Mouse (Mus musculus) spleen, adult 2 months (tissue): ENCODE results near the gene Cep85l. TPM values are rescaled to one million over a fixed set of nuclear protein-coding genes. Genes with fewer than 3 reads are reported as not detected.

ENCODE experiments used
- DNase-seq, 2 experiments: peaks; one replicate each; pipeline versions ENCODE4 v3.0.0 to v3.0.0-alpha.2; 2012 to 2021; ENCODE audit warnings: low spot score in 2 of 2, low read depth in 1 of 2
- H3K27ac ChIP-seq: fragments of 200-500 bp; 2 replicates; pipeline ENCODE4 v1.5.1; 2012; ENCODE audit warnings: low read length, inconsistent platforms; ENCODE audit not compliant: insufficient read depth
- H3K27me3 ChIP-seq: fragments of 200-500 bp; 2 replicates; pipeline ENCODE4 v1.6.1; 2012; ENCODE audit warnings: mild to moderate bottlenecking, moderate library complexity, low read length, inconsistent platforms; ENCODE audit not compliant: control insufficient read depth, insufficient read depth
- H3K36me3 ChIP-seq: fragments of 200-500 bp; 2 replicates; pipeline ENCODE4 v1.6.1; 2012; ENCODE audit warnings: mild to moderate bottlenecking, low read length, inconsistent platforms; ENCODE audit not compliant: control insufficient read depth, insufficient read depth
- H3K4me1 ChIP-seq: fragments of 200-500 bp; 2 replicates; pipeline ENCODE4 v1.6.1; 2011; ENCODE audit warnings: inconsistent platforms; ENCODE audit not compliant: control insufficient read depth, insufficient read depth, insufficient read length
- H3K4me3 ChIP-seq: fragments of 200-500 bp; 2 replicates; pipeline ENCODE4 v1.5.1; 2011; ENCODE audit warnings: mild to moderate bottlenecking, inconsistent platforms; ENCODE audit not compliant: insufficient read depth, insufficient read length; ENCODE audit errors: extremely low read depth
- CTCF ChIP-seq: fragments of 200-500 bp; IDR thresholded peaks from 2 replicates; pipeline ENCODE4 v1.5.1; 2011; ENCODE audit warnings: mild to moderate bottlenecking, inconsistent platforms; ENCODE audit not compliant: insufficient read depth, insufficient read length, insufficient replicate concordance; ENCODE audit errors: extremely low read depth
- POLR2A ChIP-seq: fragments of 200-500 bp; IDR thresholded peaks from 2 replicates; pipeline ENCODE4 v1.6.1; 2011; ENCODE audit warnings: low read depth, low read length, inconsistent platforms
- WGBS: fragments of 180-500 bp; shearing (Covaris S2); methylation state at CpG from one replicate; pipeline ENCODE4 v1.1.7; 2018; 5-methylcytosine and 5-hydroxymethylcytosine counted together
- polyA plus RNA-seq: library from polyadenylated mRNA; depleted of rRNA; stranded (reverse); fragments of >200 nt; gene quantifications from 2 replicates; pipeline ENCODE4 v1.2.3, GENCODE M21; 2012

Gene Cep85l
- polyA plus RNA-seq, 1 experiment = 1.2 TPM

GRCm38 (mm10) chr10:53347787-53348755 lies 31.7 kb downstream of the Cep85l start:
- no peaks in the 10 kb centered on the region; the same call in none of the 2 replicates for H3K4me1 ChIP-seq
- H3K27ac ChIP-seq = no peak overlapping the region
- TF ChIP-seq CTCF (peak; percentile 44; the same call in 1 of the 2 replicates), POLR2A (no peak)
- 0 out of 2 replicates have a peak, but pooled peaks cover 1% of the 10 kb centered on the region for H3K36me3 ChIP-seq
- 55% methylated on average over 10 of the region's 10 CpGs for WGBS
- no peak overlapping the region for H3K4me3 ChIP-seq
- no peaks in the 10 kb centered on the region for H3K27me3 ChIP-seq
- DNase-seq = peak; percentile 29 to 61

- 83% methylated on average over 5 of the region's 5 CpGs for WGBS
- H3K4me3 ChIP-seq = no peak overlapping the region
- TF ChIP-seq CTCF (no peak), POLR2A (no peak)
- H3K27ac ChIP-seq = no peak overlapping the region
- H3K27me3 ChIP-seq = no peaks in the 10 kb centered on the region
- no peaks in the 10 kb centered on the region; the same call in none of the 2 replicates for H3K4me1 ChIP-seq
- 0 out of 2 replicates have a peak, but pooled peaks cover 1% of the 10 kb centered on the region for H3K36me3 ChIP-seq
- no peak for DNase-seq
These were observed 32.8 kb downstream of the Cep85l start for GRCm38 (mm10) chr10:53346916-53347315.

- TF ChIP-seq POLR2A (no peak), CTCF (peak; percentile 31; the same call in 1 of the 2 replicates)
- 65% methylated on average over 3 of the region's 3 CpGs for WGBS
These were observed 33.2 kb downstream of the Cep85l start for GRCm38 (mm10) chr10:53346506-53346905.

GRCm38 (mm10) chr10:53345508-53345907 lies 34.2 kb downstream of the Cep85l start:
- H3K27ac ChIP-seq = no peak overlapping the region
- no peak for DNase-seq
- no peak for TF ChIP-seq CTCF
- TF ChIP-seq POLR2A = no peak
- H3K27me3 ChIP-seq = no peaks in the 10 kb centered on the region
- H3K36me3 ChIP-seq = no peaks in the 10 kb centered on the region
- no peaks in the 10 kb centered on the region; the same call in none of the 2 replicates for H3K4me1 ChIP-seq
- 84% methylated on average over 4 of the region's 4 CpGs for WGBS
- no peak overlapping the region for H3K4me3 ChIP-seq

More at GRCm38 (mm10) chr10:53346506-53346905, 33.2 kb downstream of the Cep85l start:
- H3K27me3 ChIP-seq = no peaks in the 10 kb centered on the region
- no peak overlapping the region for H3K27ac ChIP-seq
- no peaks in the 10 kb centered on the region; the same call in none of the 2 replicates for H3K4me1 ChIP-seq
- DNase-seq = peak; percentile 17 to 37
- H3K36me3 ChIP-seq = 0 out of 2 replicates have a peak, but pooled peaks cover 1% of the 10 kb centered on the region
- no peak overlapping the region for H3K4me3 ChIP-seq

- H3K36me3 ChIP-seq = no peaks in the 10 kb centered on the region
- DNase-seq = peak in 1 of 2 experiments; percentile 4
- WGBS = 79% methylated on average over 10 of the region's 10 CpGs
- no peak overlapping the region for H3K27ac ChIP-seq
- TF ChIP-seq POLR2A (no peak), CTCF (no peak)
- H3K4me3 ChIP-seq = no peak overlapping the region
- no peaks in the 10 kb centered on the region; the same call in none of the 2 replicates for H3K4me1 ChIP-seq
- no peaks in the 10 kb centered on the region for H3K27me3 ChIP-seq
These were observed 35.9 kb downstream of the Cep85l start for GRCm38 (mm10) chr10:53343865-53344264.

GRCm38 (mm10) chr10:53343384-53343783 lies 36.4 kb downstream of the Cep85l start:
- Histone ChIP-seq H3K27ac (no peak overlapping the region), H3K36me3 (no peaks in the 10 kb centered on the region), H3K4me3 (no peak overlapping the region), H3K27me3 (no peaks in the 10 kb centered on the region), H3K4me1 (no peaks in the 10 kb centered on the region; the same call in none of the 2 replicates)
- TF ChIP-seq CTCF (no peak), POLR2A (no peak)
- WGBS = 87% methylated on average over 6 of the region's 6 CpGs
- DNase-seq = no peak

GRCm38 (mm10) chr10:53342166-53342728 lies 37.5 kb downstream of the Cep85l start:
- no peaks in the 10 kb centered on the region for H3K27me3 ChIP-seq
- WGBS = 92% methylated on average over 9 of the region's 9 CpGs
- no peak for DNase-seq
- no peak overlapping the region for H3K27ac ChIP-seq
- H3K36me3 ChIP-seq = no peaks in the 10 kb centered on the region
- no peak overlapping the region for H3K4me3 ChIP-seq
- no peaks in the 10 kb centered on the region; the same call in 1 of the 2 replicates for H3K4me1 ChIP-seq
- TF ChIP-seq CTCF (no peak), POLR2A (no peak)
